Mouse (Mus musculus): ENCODE results near the gene Olfr666. TPM values are rescaled to one million over a fixed set of nuclear protein-coding genes. Genes with fewer than 3 reads are reported as not detected.

The Olfr666 gene
- polyA plus RNA-seq, 1 experiment from 2014 or later: not detected

Other genes starting within 250 kb of the Olfr666 start
- gene Olfr658, start 248.6 kb downstream of the Olfr666 start, polyA plus RNA-seq (2015; fragmentation: Nextera tagmentation; extraction: Ambion mirVana): not detected in 2 replicates
- not detected in 2 replicates for gene Olfr659, start 229.2 kb downstream of the Olfr666 start, polyA plus RNA-seq (2015; fragmentation: Nextera tagmentation; extraction: Ambion mirVana)
- gene Olfr661, start 209.5 kb downstream of the Olfr666 start, polyA plus RNA-seq (2015; fragmentation: Nextera tagmentation; extraction: Ambion mirVana): not detected in 2 replicates
- not detected in 2 replicates for gene Usp17le, start 118.5 kb downstream of the Olfr666 start, polyA plus RNA-seq (2015; fragmentation: Nextera tagmentation; extraction: Ambion mirVana)
- gene Usp17lb, start 53.3 kb downstream of the Olfr666 start, polyA plus RNA-seq (2015; fragmentation: Nextera tagmentation; extraction: Ambion mirVana): not detected in 2 replicates
- gene Usp17la, start 38.9 kb downstream of the Olfr666 start, polyA plus RNA-seq (2015; fragmentation: Nextera tagmentation; extraction: Ambion mirVana): not detected in 2 replicates
- not detected in 2 replicates for gene Olfr665, start 17.9 kb downstream of the Olfr666 start, polyA plus RNA-seq (2015; fragmentation: Nextera tagmentation; extraction: Ambion mirVana)
- not detected in 2 replicates for gene Olfr667, start 25.5 kb upstream of the Olfr666 start, polyA plus RNA-seq (2015; fragmentation: Nextera tagmentation; extraction: Ambion mirVana)
- not detected in 2 replicates for gene Olfr668, start 32.1 kb upstream of the Olfr666 start, polyA plus RNA-seq (2015; fragmentation: Nextera tagmentation; extraction: Ambion mirVana)
- gene Olfr669, start 38.3 kb upstream of the Olfr666 start, polyA plus RNA-seq (2015; fragmentation: Nextera tagmentation; extraction: Ambion mirVana): not detected in 2 replicates
- not detected in 2 replicates for gene Olfr670, start 66.7 kb upstream of the Olfr666 start, polyA plus RNA-seq (2015; fragmentation: Nextera tagmentation; extraction: Ambion mirVana)
- gene Olfr671, start 83.2 kb upstream of the Olfr666 start, polyA plus RNA-seq (2015; fragmentation: Nextera tagmentation; extraction: Ambion mirVana): not detected in 2 replicates
- not detected in 2 replicates for gene Olfr672, start 106.1 kb upstream of the Olfr666 start, polyA plus RNA-seq (2015; fragmentation: Nextera tagmentation; extraction: Ambion mirVana)
- not detected in 2 replicates for gene Olfr675, start 132.5 kb upstream of the Olfr666 start, polyA plus RNA-seq (2015; fragmentation: Nextera tagmentation; extraction: Ambion mirVana)
- not detected in 2 replicates for gene Olfr676, start 136.7 kb upstream of the Olfr666 start, polyA plus RNA-seq (2015; fragmentation: Nextera tagmentation; extraction: Ambion mirVana)
- not detected in 2 replicates for gene Olfr677, start 155.4 kb upstream of the Olfr666 start, polyA plus RNA-seq (2015; fragmentation: Nextera tagmentation; extraction: Ambion mirVana)
- not detected in 2 replicates for gene Olfr678, start 168.5 kb upstream of the Olfr666 start, polyA plus RNA-seq (2015; fragmentation: Nextera tagmentation; extraction: Ambion mirVana)
- gene Olfr679, start 185.3 kb upstream of the Olfr666 start, polyA plus RNA-seq (2015; fragmentation: Nextera tagmentation; extraction: Ambion mirVana): not detected in 2 replicates
- gene Olfr680-ps1, start 196.9 kb upstream of the Olfr666 start, polyA plus RNA-seq (2015; fragmentation: Nextera tagmentation; extraction: Ambion mirVana): not detected in 2 replicates
- gene Olfr681, start 220.9 kb upstream of the Olfr666 start, polyA plus RNA-seq (2015; fragmentation: Nextera tagmentation; extraction: Ambion mirVana): not detected in 2 replicates

All from heart, embryonic 13.5 days (tissue).